Mouse (Mus musculus): ENCODE data around the gene Mbnl2. TPM values are rescaled to one million over a fixed set of nuclear protein-coding genes. Genes with fewer than 3 reads are reported as not detected.

Gene Mbnl2
- polyA plus RNA-seq, 1 experiment: 41.7 TPM

GRCm38 (mm10) chr14:120292133-120292532 is 16.7 kb downstream of the Mbnl2 start:
- Histone ChIP-seq H3K4me1 (ENCODE audit: control insufficient read depth, insufficient read depth, insufficient read length, low read length) (peaks cover 46% of the 10 kb centered on the region; the same call in 1 of the 2 replicates), H3K27me3 (ENCODE audit: control insufficient read depth, insufficient read depth, low read length) (no peaks in the 10 kb centered on the region), H3K4me3 (ENCODE audit: low read depth, low read length) (no peak overlapping the region), H3K36me3 (ENCODE audit: control insufficient read depth, insufficient read depth, low read length) (peaks cover 4% of the 10 kb centered on the region), H3K27ac (ENCODE audit: insufficient read depth, low read depth, low read length) (peak overlapping the region; percentile 26)
- 42% methylated on average over 5 of the region's 5 CpGs for WGBS
- TF ChIP-seq POLR2A (IDR thresholded peaks at IDR 0.05; ENCODE audit: low read depth, low read length) (no peak), CTCF (IDR thresholded peaks at IDR 0.05; ENCODE audit: extremely low read depth, insufficient read length, insufficient replicate concordance, low read depth, low read length) (no peak)

GRCm38 (mm10) chr14:120292617-120293195 is 17.2 kb downstream of the Mbnl2 start:
- H3K4me1 ChIP-seq (ENCODE audit: control insufficient read depth, insufficient read depth, insufficient read length, low read length): peaks cover 43% of the 10 kb centered on the region; the same call in 1 of the 2 replicates
- no peak for TF ChIP-seq CTCF (IDR thresholded peaks at IDR 0.05; ENCODE audit: extremely low read depth, insufficient read length, insufficient replicate concordance, low read depth, low read length)
- no peak for TF ChIP-seq POLR2A (IDR thresholded peaks at IDR 0.05; ENCODE audit: low read depth, low read length)
- peak overlapping the region; percentile 26 for H3K27ac ChIP-seq (ENCODE audit: insufficient read depth, low read depth, low read length)
- 35% methylated on average over 6 of the region's 6 CpGs for WGBS
- H3K27me3 ChIP-seq (ENCODE audit: control insufficient read depth, insufficient read depth, low read length): no peaks in the 10 kb centered on the region
- peaks cover 4% of the 10 kb centered on the region for H3K36me3 ChIP-seq (ENCODE audit: control insufficient read depth, insufficient read depth, low read length)
- H3K4me3 ChIP-seq (ENCODE audit: low read depth, low read length): no peak overlapping the region

GRCm38 (mm10) chr14:120294480-120294879 is 19.0 kb downstream of the Mbnl2 start:
- 85% methylated on average over 6 of the region's 6 CpGs for WGBS
- Histone ChIP-seq H3K4me1 (ENCODE audit: control insufficient read depth, insufficient read depth, insufficient read length, low read length) (peaks cover 47% of the 10 kb centered on the region; the same call in 1 of the 2 replicates), H3K36me3 (ENCODE audit: control insufficient read depth, insufficient read depth, low read length) (peaks cover 2% of the 10 kb centered on the region), H3K27me3 (ENCODE audit: control insufficient read depth, insufficient read depth, low read length) (no peaks in the 10 kb centered on the region), H3K4me3 (ENCODE audit: low read depth, low read length) (no peak overlapping the region), H3K27ac (ENCODE audit: insufficient read depth, low read depth, low read length) (no peak overlapping the region)
- TF ChIP-seq CTCF (IDR thresholded peaks at IDR 0.05; ENCODE audit: extremely low read depth, insufficient read length, insufficient replicate concordance, low read depth, low read length) (no peak), POLR2A (IDR thresholded peaks at IDR 0.05; ENCODE audit: low read depth, low read length) (no peak)

GRCm38 (mm10) chr14:120295355-120296220 is 20.1 kb downstream of the Mbnl2 start:
- Histone ChIP-seq H3K27me3 (ENCODE audit: control insufficient read depth, insufficient read depth, low read length) (no peaks in the 10 kb centered on the region), H3K36me3 (ENCODE audit: control insufficient read depth, insufficient read depth, low read length) (no peaks in the 10 kb centered on the region; the same call in 1 of the 2 replicates), H3K27ac (ENCODE audit: insufficient read depth, low read depth, low read length) (peak overlapping the region; percentile 25), H3K4me3 (ENCODE audit: low read depth, low read length) (no peak overlapping the region), H3K4me1 (ENCODE audit: control insufficient read depth, insufficient read depth, insufficient read length, low read length) (peaks cover 49% of the 10 kb centered on the region; the same call in 1 of the 2 replicates)
- WGBS: 73% methylated on average over 13 of the region's 13 CpGs
- TF ChIP-seq CTCF (IDR thresholded peaks at IDR 0.05; ENCODE audit: extremely low read depth, insufficient read length, insufficient replicate concordance, low read depth, low read length) (no peak), POLR2A (IDR thresholded peaks at IDR 0.05; ENCODE audit: low read depth, low read length) (no peak)

GRCm38 (mm10) chr14:120296231-120297006 is 20.9 kb downstream of the Mbnl2 start:
- Histone ChIP-seq H3K27ac (ENCODE audit: insufficient read depth, low read depth, low read length) (peak overlapping the region; percentile 41), H3K4me1 (ENCODE audit: control insufficient read depth, insufficient read depth, insufficient read length, low read length) (peaks cover 41% of the 10 kb centered on the region; the same call in 1 of the 2 replicates), H3K36me3 (ENCODE audit: control insufficient read depth, insufficient read depth, low read length) (no peaks in the 10 kb centered on the region; the same call in 1 of the 2 replicates), H3K27me3 (ENCODE audit: control insufficient read depth, insufficient read depth, low read length) (no peaks in the 10 kb centered on the region), H3K4me3 (ENCODE audit: low read depth, low read length) (peak overlapping the region; percentile 18; the same call in 1 of the 2 replicates)
- TF ChIP-seq POLR2A (IDR thresholded peaks at IDR 0.05; ENCODE audit: low read depth, low read length) (no peak), CTCF (IDR thresholded peaks at IDR 0.05; ENCODE audit: extremely low read depth, insufficient read length, insufficient replicate concordance, low read depth, low read length) (no peak)
- 30% methylated on average over 17 of the region's 17 CpGs for WGBS

GRCm38 (mm10) chr14:120297137-120297749 is 21.8 kb downstream of the Mbnl2 start:
- 20% methylated on average over 16 of the region's 16 CpGs for WGBS
- Histone ChIP-seq H3K27ac (ENCODE audit: insufficient read depth, low read depth, low read length) (peak overlapping the region; percentile 41), H3K4me3 (ENCODE audit: low read depth, low read length) (no peak overlapping the region), H3K36me3 (ENCODE audit: control insufficient read depth, insufficient read depth, low read length) (no peaks in the 10 kb centered on the region; the same call in 1 of the 2 replicates), H3K4me1 (ENCODE audit: control insufficient read depth, insufficient read depth, insufficient read length, low read length) (peaks cover 36% of the 10 kb centered on the region; the same call in 1 of the 2 replicates), H3K27me3 (ENCODE audit: control insufficient read depth, insufficient read depth, low read length) (no peaks in the 10 kb centered on the region)
- TF ChIP-seq POLR2A (IDR thresholded peaks at IDR 0.05; ENCODE audit: low read depth, low read length) (no peak), CTCF (IDR thresholded peaks at IDR 0.05; ENCODE audit: extremely low read depth, insufficient read length, insufficient replicate concordance, low read depth, low read length) (no peak)

All from small intestine, adult 2 months (tissue).